Mouse (Mus musculus): Measurements from ENCODE around the gene Bri3.

DNA sequence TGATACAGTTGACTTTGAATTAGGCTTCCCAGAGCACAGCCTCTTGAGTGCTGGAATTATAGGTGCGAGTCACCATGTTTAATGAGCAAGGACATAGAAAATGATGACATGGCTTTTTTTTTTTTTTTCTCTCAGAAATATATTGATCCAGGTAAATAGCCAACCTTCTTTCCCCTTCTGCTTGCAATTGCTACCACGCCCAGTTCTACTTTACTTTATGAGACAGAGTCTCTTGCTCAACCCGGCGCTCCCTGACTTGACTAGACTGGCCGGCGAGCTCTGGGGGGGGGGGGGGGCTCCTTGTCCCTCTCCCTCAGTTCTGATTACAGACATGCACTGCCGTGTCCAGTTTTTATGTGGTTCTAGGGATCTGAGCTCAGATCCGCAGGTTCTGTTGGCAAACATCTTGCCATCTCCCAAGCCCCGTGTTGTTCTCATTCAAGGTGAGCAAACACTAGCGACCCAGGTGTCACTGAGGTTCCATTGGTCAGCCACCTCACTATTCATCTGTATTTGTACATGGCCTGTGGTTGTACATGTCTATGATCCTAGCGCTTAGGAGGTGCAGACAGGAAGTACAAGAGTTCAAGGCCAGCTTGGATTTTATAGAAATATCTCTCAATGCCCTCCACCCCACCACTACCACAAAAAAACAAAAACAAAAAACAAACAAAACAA is 120.6 kb downstream of the Bri3 start:
- TF ChIP-seq CTCF (IDR thresholded peaks at IDR 0.05; ENCODE audit: low read depth, low read length) (no peak), POLR2A (IDR thresholded peaks at IDR 0.05; ENCODE audit: extremely low read depth, insufficient read depth, low read length) (no peak)
